8 mouse cellular contexts compared by ENCODE assay signal in the genomic region with DNA sequence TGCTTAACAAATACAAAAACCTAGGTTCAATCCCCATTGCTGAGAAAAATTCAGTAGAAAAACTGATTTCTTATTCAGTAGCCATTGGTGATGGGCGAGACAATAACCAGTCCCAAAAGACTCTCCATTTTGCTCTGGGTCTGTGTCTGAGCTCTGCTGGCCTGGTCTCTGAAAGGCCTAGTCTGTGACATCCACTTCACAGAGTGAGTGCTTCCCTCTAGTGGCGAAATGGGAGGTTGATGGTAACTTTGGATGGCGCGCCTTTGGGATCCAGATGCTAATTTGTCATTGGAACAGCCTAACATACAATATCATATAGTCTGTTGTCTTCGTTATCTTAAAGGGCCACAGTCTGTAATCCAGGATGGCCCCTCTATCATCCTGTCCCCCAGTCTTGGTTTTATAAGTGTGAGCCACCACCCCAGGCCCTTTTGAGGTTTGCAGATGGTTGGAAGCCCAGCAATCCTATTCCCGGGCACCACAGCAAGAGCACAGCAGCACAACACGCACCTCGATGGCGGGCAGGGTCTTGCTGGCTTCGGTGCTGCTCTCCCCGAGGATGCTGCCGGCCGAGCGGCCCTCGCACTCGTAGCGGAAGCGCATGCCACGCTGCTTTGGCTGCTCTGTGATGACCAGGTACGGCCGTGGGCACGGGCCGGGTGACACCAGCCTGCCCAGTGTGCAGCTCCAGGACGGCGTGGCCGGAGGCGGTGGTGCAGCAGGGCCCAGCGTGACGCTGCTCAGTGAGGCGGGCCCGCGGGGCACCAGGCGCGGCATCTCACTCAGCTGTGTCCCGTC. TPM values are rescaled to one million over a fixed set of nuclear protein-coding genes. Genes with fewer than 3 reads are reported as not detected.
A peak's percentile ranks its signal among the peaks of the same experiment; 100 is the strongest.
DNase-seq lines count a peak whose midpoint lies in the region; ATAC-seq and TF ChIP-seq lines count a peak whose summit lies in the region.

No protein-coding gene starts in this region.

- H3K27me3 ChIP-seq in forebrain, embryonic 10.5 days (ENCODE audit: poor library complexity, severe bottlenecking): peaks cover 14% of the 10 kb centered on the region
- 0 out of 2 replicates have a peak, but pooled peaks cover 3% of the 10 kb centered on the region for H3K27me3 ChIP-seq in liver, postnatal 0 days (ENCODE audit: insufficient read depth, low read length)
- H3K27me3 ChIP-seq in neural tube, embryonic 13.5 days: peaks cover 7% of the 10 kb centered on the region; the same call in 1 of the 2 replicates

- peak overlapping the region; percentile 41 for H3K9ac ChIP-seq in ES-E14 (ENCODE audit: insufficient read depth, low read depth, low read length, poor library complexity, severe bottlenecking)
- peak overlapping the region; percentile 23; the same call in 1 of the 2 replicates for H3K9ac ChIP-seq in liver, postnatal 0 days (replicated peaks)
- peak overlapping the region; percentile 70 for H3K9ac ChIP-seq in neural tube, embryonic 13.5 days

- in situ Hi-C loops in ES-E14 (cut with MboI; ENCODE audit: low sequenced_read_pairs in 2 of 2, unreplicated experiment in 2 of 2): no loop called here

- TF ChIP-seq CTCF in liver, postnatal 0 days (IDR thresholded peaks at IDR 0.05; ENCODE audit: low read depth): peak; percentile 96

- peak; percentile 85 for DNase-seq in ES-E14 (ENCODE audit: low read depth, low spot score)
- peak; percentile 88 for DNase-seq in c-Kit-positive CD71-positive TER-119-negative erythroid progenitor cells, embryonic 14.5 days (ENCODE audit: low read depth)
- peak; percentile 77 for DNase-seq in forebrain, embryonic 10.5 days (ENCODE audit: extremely low spot score, low spot score)
- DNase-seq in heart, postnatal 14 days: peak; percentile 67 to 83
- peak; percentile 80 for DNase-seq in large intestine, adult 2 months (ENCODE audit: low read depth, low spot score)
- DNase-seq in liver, postnatal 0 days: peak; percentile 79
- DNase-seq in testis, postnatal 14 days (ENCODE audit: low spot score): peak; percentile 58

- no peak overlapping the region for H3K27ac ChIP-seq in ES-E14 (ENCODE audit: insufficient read depth, low read depth, low read length, poor library complexity, severe bottlenecking)
- peak overlapping the region; percentile 65 for H3K27ac ChIP-seq in forebrain, embryonic 10.5 days
- H3K27ac ChIP-seq in liver, postnatal 0 days (ENCODE audit: low read depth): no peak overlapping the region
- H3K27ac ChIP-seq in neural tube, embryonic 13.5 days (replicated peaks): peak overlapping the region; percentile 73

- H3K4me2 ChIP-seq in liver, postnatal 0 days (ENCODE audit: low read depth, low read length): peak overlapping the region; percentile 63
- H3K4me2 ChIP-seq in neural tube, embryonic 13.5 days: peak overlapping the region; percentile 53

- 7% methylated on average over 35 of the region's 35 CpGs for WGBS in forebrain, embryonic 10.5 days
- WGBS in large intestine, adult 2 months: 40% methylated on average over 35 of the region's 35 CpGs
- 16% methylated on average over 35 of the region's 35 CpGs for WGBS in liver, postnatal 0 days (ENCODE audit: insufficient replicate concordance)
- 5% methylated on average over 35 of the region's 35 CpGs for WGBS in neural tube, embryonic 13.5 days

- H3K4me1 ChIP-seq in ES-E14 (ENCODE audit: control insufficient read depth in 2 of 2, insufficient read depth in 2 of 2, low read length in 2 of 2, poor library complexity in 1 of 2): peaks cover 0 to 9% of the 10 kb centered on the region in 2 experiments; a peak in 1 of 4 replicates
- peaks cover 6% of the 10 kb centered on the region for H3K4me1 ChIP-seq in forebrain, embryonic 10.5 days
- H3K4me1 ChIP-seq in liver, postnatal 0 days (ENCODE audit: insufficient read depth): peaks cover 4% of the 10 kb centered on the region
- H3K4me1 ChIP-seq in neural tube, embryonic 13.5 days (replicated peaks): peaks cover 7% of the 10 kb centered on the region

- no peak for TF ChIP-seq EP300 in liver, postnatal 0 days (IDR thresholded peaks at IDR 0.05; ENCODE audit: low read depth)

- H3K36me3 ChIP-seq in ES-E14 (ENCODE audit: control insufficient read depth, insufficient read depth, low read length, poor library complexity, severe bottlenecking): peaks cover 8% of the 10 kb centered on the region; the same call in 1 of the 2 replicates
- H3K36me3 ChIP-seq in forebrain, embryonic 10.5 days (replicated peaks): no peaks in the 10 kb centered on the region
- peaks cover 3% of the 10 kb centered on the region; the same call in 1 of the 2 replicates for H3K36me3 ChIP-seq in liver, postnatal 0 days (replicated peaks; ENCODE audit: insufficient read depth, low read length)
- 0 out of 2 replicates have a peak, but pooled peaks cover 3% of the 10 kb centered on the region for H3K36me3 ChIP-seq in neural tube, embryonic 13.5 days

- ATAC-seq in liver, postnatal 0 days: peak; percentile 80
- peak; percentile 85 for ATAC-seq in neural tube, embryonic 13.5 days (ENCODE audit: low read depth)

- intact Hi-C loops in heart, postnatal 14 days (cut with DNase I): loop anchor here (2.0 to 5.0 kb wide), 3 partner anchors 28 to 214 kb away; a partner anchor contains a TSS

- no peaks in the 10 kb centered on the region for H3K9me3 ChIP-seq in ES-E14 (ENCODE audit: control insufficient read depth, insufficient read depth, low read depth, low read length)
- no peaks in the 10 kb centered on the region for H3K9me3 ChIP-seq in forebrain, embryonic 10.5 days
- no peaks in the 10 kb centered on the region for H3K9me3 ChIP-seq in liver, postnatal 0 days (ENCODE audit: low read length)
- no peaks in the 10 kb centered on the region for H3K9me3 ChIP-seq in neural tube, embryonic 13.5 days

- peak overlapping the region; percentile 57 to 66 for H3K4me3 ChIP-seq in ES-E14 (ENCODE audit: insufficient read depth in 1 of 2, low read depth in 1 of 2, low read length in 2 of 2, poor library complexity in 1 of 2, severe bottlenecking in 1 of 2)
- H3K4me3 ChIP-seq in forebrain, embryonic 10.5 days: peak overlapping the region; percentile 46
- peak overlapping the region; percentile 25; the same call in 1 of the 2 replicates for H3K4me3 ChIP-seq in liver, postnatal 0 days (ENCODE audit: low read depth, low read length)
- peak overlapping the region; percentile 31 for H3K4me3 ChIP-seq in neural tube, embryonic 13.5 days

TF ChIP-seq in ES-E14, 5 proteins besides CTCF, POLR2A, EP300 and RAD21:
- TF ChIP-seq ZNF384 (IDR thresholded peaks at IDR 0.05; ENCODE audit: low read depth, low read length): no peak
- peak; percentile 40; the same call in 1 of the 2 replicates for TF ChIP-seq ZC3H11A (IDR thresholded peaks at IDR 0.05; ENCODE audit: borderline replicate concordance, low read depth, low read length)
TF ChIP-seq in ES-E14: peak in this region for 1.

RNA-seq across cellular contexts. Expression of a gene that starts 10.0 kb away (rescaled TPM):
- total RNA-seq in ES-E14 (2012; rRNA removed): 13.9 and 15.1 TPM in 2 replicates
- polyA plus RNA-seq in forebrain, embryonic 10.5 days (2016; fragmentation: Nextera tagmentation; extraction: Ambion mirVana): 3.0 TPM in 2 replicates
- total RNA-seq in heart, postnatal 14 days (2021): 1 to 10 TPM; 6.3 to 9.6 TPM
- polyA plus RNA-seq in large intestine, adult 2 months (2012; rRNA removed): 76.0 and 88.5 TPM in 2 replicates
- 2.2 and 2.3 TPM in 2 replicates for polyA plus RNA-seq in liver, postnatal 0 days (2015; fragmentation: Nextera tagmentation; extraction: Ambion mirVana)
- 5.6 and 6.6 TPM in 2 replicates for polyA plus RNA-seq in neural tube, embryonic 13.5 days (2015; fragmentation: Nextera tagmentation; extraction: Ambion mirVana)

RNA-seq across cellular contexts. Expression of a gene that starts 14.9 kb away (rescaled TPM):
- total RNA-seq in ES-E14 (2012; rRNA removed): 52.7 and 83.4 TPM in 2 replicates
- 53.6 and 54.0 TPM in 2 replicates for polyA plus RNA-seq in forebrain, embryonic 10.5 days (2016; fragmentation: Nextera tagmentation; extraction: Ambion mirVana)
- total RNA-seq in heart, postnatal 14 days (2021): 10 to 100 TPM; 21.5 to 22.6 TPM
- polyA plus RNA-seq in large intestine, adult 2 months (2012; rRNA removed): 39.5 and 76.8 TPM in 2 replicates
- polyA plus RNA-seq in liver, postnatal 0 days (2015; fragmentation: Nextera tagmentation; extraction: Ambion mirVana): 7.6 and 8.1 TPM in 2 replicates
- polyA plus RNA-seq in neural tube, embryonic 13.5 days (2015; fragmentation: Nextera tagmentation; extraction: Ambion mirVana): 52.9 and 61.6 TPM in 2 replicates

RNA-seq across cellular contexts. Expression of a gene that starts 41.8 kb away (rescaled TPM):
- 42.1 and 54.2 TPM in 2 replicates for total RNA-seq in ES-E14 (2012; rRNA removed)
- polyA plus RNA-seq in forebrain, embryonic 10.5 days (2016; fragmentation: Nextera tagmentation; extraction: Ambion mirVana): 180 and 186 TPM in 2 replicates
- total RNA-seq in heart, postnatal 14 days (2021): 10 to 100 TPM; 45.6 to 49.8 TPM
- polyA plus RNA-seq in large intestine, adult 2 months (2012; rRNA removed): 95.0 and 95.2 TPM in 2 replicates
- 61.7 and 66.9 TPM in 2 replicates for polyA plus RNA-seq in liver, postnatal 0 days (2015; fragmentation: Nextera tagmentation; extraction: Ambion mirVana)
- polyA plus RNA-seq in neural tube, embryonic 13.5 days (2015; fragmentation: Nextera tagmentation; extraction: Ambion mirVana): 153 and 159 TPM in 2 replicates

RNA-seq across cellular contexts. Expression of a gene that starts 42.1 kb away (rescaled TPM):
- 32.2 and 35.3 TPM in 2 replicates for total RNA-seq in ES-E14 (2012; rRNA removed)
- polyA plus RNA-seq in forebrain, embryonic 10.5 days (2016; fragmentation: Nextera tagmentation; extraction: Ambion mirVana): 0.30 and 0.47 TPM in 2 replicates
- under 1 TPM; 0.20 to 0.36 TPM for total RNA-seq in heart, postnatal 14 days (2021)
- 2.5 and 4.2 TPM in 2 replicates for polyA plus RNA-seq in large intestine, adult 2 months (2012; rRNA removed)
- 0.89 and 1.2 TPM in 2 replicates for polyA plus RNA-seq in liver, postnatal 0 days (2015; fragmentation: Nextera tagmentation; extraction: Ambion mirVana)
- polyA plus RNA-seq in neural tube, embryonic 13.5 days (2015; fragmentation: Nextera tagmentation; extraction: Ambion mirVana): 0.40 TPM in 1 of 2 replicates, not detected in the other

RNA-seq across cellular contexts. Expression of a gene that starts 45.6 kb away (rescaled TPM):
- 129 and 156 TPM in 2 replicates for total RNA-seq in ES-E14 (2012; rRNA removed)
- 70.6 and 75.6 TPM in 2 replicates for polyA plus RNA-seq in forebrain, embryonic 10.5 days (2016; fragmentation: Nextera tagmentation; extraction: Ambion mirVana)
- 10 to 100 TPM; 80.2 to 82.8 TPM for total RNA-seq in heart, postnatal 14 days (2021)
- 155 and 188 TPM in 2 replicates for polyA plus RNA-seq in large intestine, adult 2 months (2012; rRNA removed)
- polyA plus RNA-seq in liver, postnatal 0 days (2015; fragmentation: Nextera tagmentation; extraction: Ambion mirVana): 40.3 and 44.4 TPM in 2 replicates
- 110 and 118 TPM in 2 replicates for polyA plus RNA-seq in neural tube, embryonic 13.5 days (2015; fragmentation: Nextera tagmentation; extraction: Ambion mirVana)

Comparison
In these comparisons a context has a peak if more than half of its experiments do, and no peak if none do; other contexts are left out.
1. H3K27ac ChIP-seq: peak in forebrain, embryonic 10.5 days (single experiment) and neural tube, embryonic 13.5 days (single experiment); none in ES-E14 (single experiment) and liver, postnatal 0 days (single experiment).
2. RNA of a gene that starts 10.0 kb away (polyA plus RNA-seq): 76.0 to 88.5 TPM in large intestine, adult 2 months; 5.6 to 6.6 TPM in neural tube, embryonic 13.5 days, 3.0 TPM in forebrain, embryonic 10.5 days and 2.2 to 2.3 TPM in liver, postnatal 0 days; every median in the first group is over 10 times any median in the second.
3. Peak in every context shown above with its lines, with median percentiles within 50 percentile points of each other: DNase-seq, H3K4me3 ChIP-seq and H3K9ac ChIP-seq.